Mouse (Mus musculus) megakaryocyte, embryonic 14.5 days (primary cell): ENCODE measurements around the gene E330017A01Rik.

Source experiments
- FLI1 ChIP-seq: IDR thresholded peaks from 2 replicates; pipeline ENCODE4 v1.6.1; 2012; ENCODE audit warnings: low read length, inconsistent platforms, mixed read lengths
- GATA1 ChIP-seq: IDR thresholded peaks from 3 replicates; pipeline ENCODE4 v1.6.1; 2012; ENCODE audit warnings: mixed read lengths, low read length, inconsistent platforms, borderline replicate concordance

- TF ChIP-seq GATA1: no peak
- TF ChIP-seq FLI1: no peak
Observed at GRCm38 (mm10) chr16:58655751-58656150, 17.2 kb upstream of the E330017A01Rik start.
